Mouse (Mus musculus): ENCODE results near the gene Olfr1415.

- TF ChIP-seq CTCF (IDR thresholded peaks at IDR 0.05; ENCODE audit: borderline replicate concordance, extremely low read depth, insufficient read depth, insufficient read length) (peak; percentile 78), POLR2A (IDR thresholded peaks at IDR 0.05; ENCODE audit: borderline replicate concordance, extremely low read depth, insufficient read depth, insufficient read length, poor library complexity, severe bottlenecking) (no peak)
These were observed 25.5 kb upstream of the Olfr1415 start for GRCm38 (mm10) chr1:92521376-92521775.

Data from brain, embryonic 14.5 days (tissue).